26 mouse cellular contexts compared by ENCODE assay signal in the genomic region with DNA sequence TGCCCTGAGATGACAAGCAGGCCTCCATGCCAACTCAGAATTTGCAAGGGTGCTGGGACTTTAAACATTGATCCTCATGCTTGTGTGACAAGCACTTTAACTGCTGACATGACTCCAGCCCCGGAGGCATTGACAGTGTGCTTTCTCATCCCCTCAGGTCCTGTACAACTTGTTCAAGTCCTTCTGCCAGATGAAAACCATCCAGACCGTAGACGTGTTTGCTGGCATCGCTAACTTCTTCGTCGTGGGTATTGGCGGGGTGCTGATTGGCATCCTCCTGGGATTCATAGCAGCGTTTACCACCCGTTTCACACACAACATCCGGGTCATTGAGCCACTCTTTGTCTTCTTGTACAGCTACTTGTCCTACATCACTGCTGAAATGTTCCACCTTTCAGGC. TPM values are rescaled to one million over a fixed set of nuclear protein-coding genes. Genes with fewer than 3 reads are reported as not detected.
DNase-seq lines count a peak whose midpoint lies in the region; ATAC-seq and TF ChIP-seq lines count a peak whose summit lies in the region.
"Had no signal": no experiment of that assay in that cellular context is flagged by ENCODE, and none has a peak within 500 bp of the region (broad histone marks: within the 10 kb centered on the region; RNA-seq: fewer than 3 reads in every experiment).

No protein-coding gene starts in this region.

- peak; percentile 15 for DNase-seq in forebrain, postnatal 0 days
- peak; percentile 60 for DNase-seq in gastrocnemius, adult 2 months
- no peak for DNase-seq in gastrocnemius, postnatal 14 days
- peak; percentile 61 for DNase-seq in heart, adult 11 months
- DNase-seq in heart, embryonic 10.5 days (ENCODE audit: low spot score): no peak
- peak; percentile 38 for DNase-seq in skeletal muscle tissue, adult 2 months (ENCODE audit: low read depth, low spot score)
- no peak for DNase-seq in testis, postnatal 14 days (ENCODE audit: low spot score)
- DNase-seq: adrenal gland, adult 2 months; adrenal gland, postnatal 10 days; adrenal gland, postnatal 25 days; B cell, adult 2 months; cerebellum, adult 11-12 months; cerebellum, adult 2 months; cerebellum, adult 9-10 months; cerebellum, postnatal 10 days; cerebellum, postnatal 25 days had no signal

- WGBS in forebrain, postnatal 0 days: 64% methylated on average over 10 of the region's 10 CpGs
- WGBS in forebrain, embryonic 12.5 days: 90% methylated on average over 10 of the region's 10 CpGs
- WGBS in heart, embryonic 10.5 days: 85% methylated on average over 10 of the region's 10 CpGs

- ATAC-seq in forebrain, postnatal 0 days: peak; percentile 45; the same call in 1 of the 2 replicates
- no peak for ATAC-seq in forebrain, embryonic 12.5 days (ENCODE audit: low FRiP score)
- ATAC-seq: CD4-positive, CD25-positive, alpha-beta regulatory T cell, adult 4 months; forebrain, embryonic 14.5 days; forebrain, embryonic 16.5 days; Patski had no signal

- H3K27ac ChIP-seq in forebrain, postnatal 0 days (ENCODE audit: low read depth, low read length): no peak overlapping the region
- H3K27ac ChIP-seq in forebrain, embryonic 12.5 days: no peak overlapping the region
- peak overlapping the region; percentile 87 for H3K27ac ChIP-seq in gastrocnemius, adult 2 months
- H3K27ac ChIP-seq in heart, embryonic 10.5 days: no peak overlapping the region
- H3K27ac ChIP-seq: embryonic facial prominence, embryonic 10.5 days; embryonic facial prominence, embryonic 12.5 days had no signal

- intact Hi-C loops in gastrocnemius, adult 2 months (cut with DNase I): loop anchor here (5.0 kb wide), 1 partner anchor 41 kb away; no protein-coding TSS in a partner anchor
- intact Hi-C loops in gastrocnemius, postnatal 14 days (cut with DNase I; ENCODE audit: low total_unique reads): no loop called here

- H3K9ac ChIP-seq in forebrain, postnatal 0 days: no peak overlapping the region
- H3K9ac ChIP-seq in forebrain, embryonic 12.5 days: no peak overlapping the region
- H3K9ac ChIP-seq: embryonic facial prominence, embryonic 12.5 days had no signal

- no peaks in the 10 kb centered on the region for H3K27me3 ChIP-seq in forebrain, postnatal 0 days (ENCODE audit: insufficient read depth, low read length)
- H3K27me3 ChIP-seq in forebrain, embryonic 12.5 days: no peaks in the 10 kb centered on the region
- H3K27me3 ChIP-seq in heart, embryonic 10.5 days (ENCODE audit: insufficient read depth, poor library complexity, severe bottlenecking): no peaks in the 10 kb centered on the region
- H3K27me3 ChIP-seq: CH12.LX; embryonic facial prominence, embryonic 12.5 days had no signal

- no peaks in the 10 kb centered on the region for H3K4me1 ChIP-seq in forebrain, postnatal 0 days (ENCODE audit: insufficient read depth)
- no peaks in the 10 kb centered on the region for H3K4me1 ChIP-seq in forebrain, embryonic 12.5 days
- no peaks in the 10 kb centered on the region for H3K4me1 ChIP-seq in heart, embryonic 10.5 days
- H3K4me1 ChIP-seq: embryonic facial prominence, embryonic 10.5 days; embryonic facial prominence, embryonic 12.5 days had no signal

- no peak overlapping the region for H3K4me3 ChIP-seq in forebrain, postnatal 0 days (ENCODE audit: low read depth, low read length)
- no peak overlapping the region for H3K4me3 ChIP-seq in forebrain, embryonic 12.5 days (replicated peaks)
- no peak overlapping the region for H3K4me3 ChIP-seq in gastrocnemius, adult 2 months
- H3K4me3 ChIP-seq in heart, embryonic 10.5 days: no peak overlapping the region
- H3K4me3 ChIP-seq: embryonic facial prominence, embryonic 10.5 days; embryonic facial prominence, embryonic 12.5 days had no signal

- H3K4me2 ChIP-seq in forebrain, postnatal 0 days (ENCODE audit: low read depth): no peak overlapping the region
- no peak overlapping the region for H3K4me2 ChIP-seq in forebrain, embryonic 12.5 days
- H3K4me2 ChIP-seq: embryonic facial prominence, embryonic 12.5 days had no signal

- no peaks in the 10 kb centered on the region for H3K36me3 ChIP-seq in forebrain, postnatal 0 days (ENCODE audit: insufficient read depth)
- no peaks in the 10 kb centered on the region for H3K36me3 ChIP-seq in forebrain, embryonic 12.5 days (replicated peaks)
- no peaks in the 10 kb centered on the region for H3K36me3 ChIP-seq in heart, embryonic 10.5 days
- H3K36me3 ChIP-seq: embryonic facial prominence, embryonic 10.5 days; embryonic facial prominence, embryonic 12.5 days; G1E had no signal

- no peaks in the 10 kb centered on the region for H3K9me3 ChIP-seq in forebrain, postnatal 0 days (ENCODE audit: low read length)
- H3K9me3 ChIP-seq in forebrain, embryonic 12.5 days: no peaks in the 10 kb centered on the region
- H3K9me3 ChIP-seq in heart, embryonic 10.5 days: no peaks in the 10 kb centered on the region
- H3K9me3 ChIP-seq: embryonic facial prominence, embryonic 10.5 days; embryonic facial prominence, embryonic 12.5 days; G1E had no signal

- no peak for TF ChIP-seq CTCF in forebrain, postnatal 0 days (IDR thresholded peaks at IDR 0.05; ENCODE audit: low read depth)
- no peak for TF ChIP-seq CTCF in gastrocnemius, adult 2 months (IDR thresholded peaks at IDR 0.05)

RNA-seq across cellular contexts. Expression of gene Slc9a2, which starts 45.7 kb away (rescaled TPM):
- 1.6 and 1.8 TPM in 2 replicates for total RNA-seq in forebrain, postnatal 0 days (2014; rRNA removed)
- polyA plus RNA-seq in forebrain, postnatal 0 days (2015; fragmentation: Nextera tagmentation; extraction: Ambion mirVana): 0.55 and 0.57 TPM in 2 replicates
- 0.04 and 0.05 TPM in 2 replicates for polyA plus RNA-seq in forebrain, embryonic 12.5 days (2016; fragmentation: Nextera tagmentation; extraction: Ambion mirVana)
- total RNA-seq in gastrocnemius, adult 2 months (2021): 10 to 100 TPM; 16.6 to 30.1 TPM
- 10 to 100 TPM; 19.5 to 20.8 TPM for total RNA-seq in gastrocnemius, postnatal 14 days (2021)
- 0.06 TPM in 1 of 2 replicates, not detected in the other for polyA plus RNA-seq in heart, embryonic 10.5 days (2016; fragmentation: Nextera tagmentation; extraction: Ambion mirVana)
- total RNA-seq: CH12.LX had no signal
- polyA plus RNA-seq: CD4-positive, CD25-positive, alpha-beta regulatory T cell, adult 4 months; embryonic facial prominence, embryonic 10.5 days; forebrain, embryonic 11.5 days; G1E had no signal

Comparison
In these comparisons a context has a peak if more than half of its experiments do, and no peak if none do; other contexts are left out.
1. DNase-seq: peak in forebrain, postnatal 0 days (single experiment), gastrocnemius, adult 2 months (single experiment), heart, adult 11 months (single experiment) and skeletal muscle tissue, adult 2 months (single experiment); none in gastrocnemius, postnatal 14 days (single experiment), heart, embryonic 10.5 days (single experiment) and testis, postnatal 14 days (single experiment).